Mouse (Mus musculus): ENCODE data around the gene Nfia. TPM values are rescaled to one million over a fixed set of nuclear protein-coding genes. Genes with fewer than 3 reads are reported as not detected.
A peak's percentile ranks its signal among the peaks of the same experiment; 100 is the strongest.

The Nfia gene
- polyA plus RNA-seq, 1 experiment from 2014 or later = 9.9 TPM

GRCm38 (mm10) chr4:98106445-98107092 lies 334.0 kb downstream of the Nfia start:
- H3K9me3 ChIP-seq (ENCODE audit: low read length) = no peaks in the 10 kb centered on the region
- H3K4me3 ChIP-seq (ENCODE audit: low read depth, low read length) = no peak overlapping the region
- 59% methylated on average over 14 of the region's 14 CpGs for WGBS (ENCODE audit: insufficient replicate concordance)
- H3K4me2 ChIP-seq (ENCODE audit: low read depth, low read length) = no peak overlapping the region
- DNase-seq (no peak), ATAC-seq (no peak)
- TF ChIP-seq CTCF (IDR thresholded peaks at IDR 0.05; ENCODE audit: low read depth) (no peak), EP300 (IDR thresholded peaks at IDR 0.05; ENCODE audit: low read depth) (no peak)
- H3K4me1 ChIP-seq (ENCODE audit: insufficient read depth) = peaks cover 37% of the 10 kb centered on the region
- no peak overlapping the region for H3K9ac ChIP-seq (replicated peaks)
- H3K36me3 ChIP-seq (replicated peaks; ENCODE audit: insufficient read depth, low read length) = no peaks in the 10 kb centered on the region
- H3K27ac ChIP-seq (ENCODE audit: low read depth) = no peak overlapping the region
- H3K27me3 ChIP-seq (ENCODE audit: insufficient read depth, low read length) = no peaks in the 10 kb centered on the region

DNA sequence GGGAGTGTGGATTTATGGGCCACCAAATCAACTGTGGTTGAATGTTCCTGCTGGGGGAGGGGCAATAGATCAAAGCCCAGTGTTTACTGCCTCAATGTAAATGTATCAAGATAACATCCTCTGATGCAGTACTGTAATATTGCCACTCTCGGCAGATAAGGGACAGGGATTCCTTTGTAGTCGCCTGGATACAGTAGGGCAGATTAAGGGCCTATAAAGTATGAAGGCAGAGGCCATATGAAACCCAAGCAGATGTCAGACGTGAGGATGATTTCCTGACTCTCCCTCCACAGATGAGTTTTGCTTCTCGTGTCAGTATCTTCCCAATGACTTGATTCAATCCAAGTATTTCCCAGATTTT lies 334.5 kb downstream of the Nfia start:
- no peak overlapping the region for H3K9ac ChIP-seq (replicated peaks)
- no peak for DNase-seq
- no peaks in the 10 kb centered on the region for H3K27me3 ChIP-seq (ENCODE audit: insufficient read depth, low read length)
- no peak for ATAC-seq
- 43% methylated on average over 4 of the region's 4 CpGs for WGBS (ENCODE audit: insufficient replicate concordance)
- peaks cover 36% of the 10 kb centered on the region for H3K4me1 ChIP-seq (ENCODE audit: insufficient read depth)
- TF ChIP-seq CTCF (IDR thresholded peaks at IDR 0.05; ENCODE audit: low read depth) (no peak), EP300 (IDR thresholded peaks at IDR 0.05; ENCODE audit: low read depth) (no peak)
- no peak overlapping the region for H3K4me3 ChIP-seq (ENCODE audit: low read depth, low read length)
- H3K27ac ChIP-seq (ENCODE audit: low read depth) = no peak overlapping the region
- H3K9me3 ChIP-seq (ENCODE audit: low read length) = no peaks in the 10 kb centered on the region
- H3K36me3 ChIP-seq (replicated peaks; ENCODE audit: insufficient read depth, low read length) = no peaks in the 10 kb centered on the region
- no peak overlapping the region for H3K4me2 ChIP-seq (ENCODE audit: low read depth, low read length)

DNA sequence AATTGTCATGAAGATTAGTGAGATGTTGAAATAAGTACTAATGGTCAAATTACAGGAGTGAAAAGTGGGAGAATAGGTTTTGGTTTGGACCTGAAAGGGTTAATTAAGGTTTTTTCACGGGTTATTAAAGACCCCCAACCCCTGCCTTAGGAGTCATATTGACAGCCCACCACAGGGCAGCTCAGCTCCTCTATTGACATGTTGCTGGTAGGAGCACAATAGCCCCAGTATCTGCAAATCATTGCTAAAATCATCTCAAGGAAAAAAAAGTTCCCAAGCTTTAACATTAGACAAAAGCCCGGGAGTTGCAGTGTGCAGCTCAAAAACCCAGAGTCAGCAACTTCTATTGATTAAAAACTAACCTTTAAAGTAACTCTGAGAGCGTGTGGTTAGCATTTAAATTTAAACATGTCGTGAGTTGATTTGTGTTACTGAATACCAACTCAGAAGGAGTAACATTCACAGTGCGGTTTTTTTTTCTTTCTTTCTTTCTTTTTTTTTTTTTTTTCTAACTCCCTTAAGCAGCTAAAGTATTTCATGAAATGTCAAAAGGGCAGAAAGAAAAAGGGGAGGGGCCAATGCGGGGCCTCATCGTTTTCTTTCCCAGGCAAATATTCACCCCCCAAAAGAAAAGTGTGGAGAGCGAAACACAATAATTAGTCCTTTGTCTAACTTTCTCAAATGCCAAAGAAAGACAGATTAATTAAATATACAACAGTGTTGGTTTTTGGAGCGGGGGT lies 335.6 kb downstream of the Nfia start:
- H3K27ac ChIP-seq (ENCODE audit: low read depth) = 0 out of 2 replicates have a peak overlapping the region, but pooled peaks have one; percentile 16
- no peak for DNase-seq
- no peak overlapping the region for H3K4me2 ChIP-seq (ENCODE audit: low read depth, low read length)

DNA sequence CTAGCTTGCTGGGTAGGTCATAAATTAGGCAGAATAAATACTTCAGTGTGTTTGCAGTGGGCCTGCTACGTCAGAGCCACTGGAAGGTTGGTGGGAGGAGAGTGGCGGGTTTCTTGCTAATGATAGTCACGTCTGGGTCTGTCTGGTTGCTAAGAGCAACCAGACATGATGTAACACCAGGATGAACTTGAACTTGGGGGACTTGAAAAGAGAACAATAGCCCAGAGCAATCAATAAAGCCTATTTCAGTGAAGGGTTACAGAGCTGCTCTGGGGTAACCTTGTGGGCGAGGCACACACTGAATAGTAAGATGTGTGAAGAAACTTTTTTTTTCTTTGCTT lies 336.1 kb downstream of the Nfia start:
- Histone ChIP-seq H3K9me3 (ENCODE audit: low read length) (no peaks in the 10 kb centered on the region), H3K27ac (ENCODE audit: low read depth) (0 out of 2 replicates have a peak overlapping the region, but pooled peaks have one; percentile 16), H3K9ac (replicated peaks) (no peak overlapping the region), H3K36me3 (replicated peaks; ENCODE audit: insufficient read depth, low read length) (no peaks in the 10 kb centered on the region), H3K27me3 (ENCODE audit: insufficient read depth, low read length) (no peaks in the 10 kb centered on the region), H3K4me2 (ENCODE audit: low read depth, low read length) (no peak overlapping the region), H3K4me3 (ENCODE audit: low read depth, low read length) (no peak overlapping the region), H3K4me1 (ENCODE audit: insufficient read depth) (peaks cover 30% of the 10 kb centered on the region)
- DNase-seq (no peak), ATAC-seq (peak; percentile 44)
- 44% methylated on average over 4 of the region's 4 CpGs for WGBS (ENCODE audit: insufficient replicate concordance)
- no peak for TF ChIP-seq CTCF (IDR thresholded peaks at IDR 0.05; ENCODE audit: low read depth)
- TF ChIP-seq EP300 (IDR thresholded peaks at IDR 0.05; ENCODE audit: low read depth) = no peak

More for the DNA sequence above, 335.6 kb downstream of the Nfia start:
- no peak overlapping the region for H3K4me3 ChIP-seq (ENCODE audit: low read depth, low read length)
- WGBS (ENCODE audit: insufficient replicate concordance) = 29% methylated on average over 9 of the region's 9 CpGs
- no peaks in the 10 kb centered on the region for H3K9me3 ChIP-seq (ENCODE audit: low read length)
- TF ChIP-seq EP300 (IDR thresholded peaks at IDR 0.05; ENCODE audit: low read depth) = no peak
- no peak for TF ChIP-seq CTCF (IDR thresholded peaks at IDR 0.05; ENCODE audit: low read depth)
- peaks cover 34% of the 10 kb centered on the region for H3K4me1 ChIP-seq (ENCODE audit: insufficient read depth)
- H3K36me3 ChIP-seq (replicated peaks; ENCODE audit: insufficient read depth, low read length) = no peaks in the 10 kb centered on the region
- ATAC-seq = no peak
- H3K9ac ChIP-seq (replicated peaks) = no peak overlapping the region
- H3K27me3 ChIP-seq (ENCODE audit: insufficient read depth, low read length) = no peaks in the 10 kb centered on the region

DNA sequence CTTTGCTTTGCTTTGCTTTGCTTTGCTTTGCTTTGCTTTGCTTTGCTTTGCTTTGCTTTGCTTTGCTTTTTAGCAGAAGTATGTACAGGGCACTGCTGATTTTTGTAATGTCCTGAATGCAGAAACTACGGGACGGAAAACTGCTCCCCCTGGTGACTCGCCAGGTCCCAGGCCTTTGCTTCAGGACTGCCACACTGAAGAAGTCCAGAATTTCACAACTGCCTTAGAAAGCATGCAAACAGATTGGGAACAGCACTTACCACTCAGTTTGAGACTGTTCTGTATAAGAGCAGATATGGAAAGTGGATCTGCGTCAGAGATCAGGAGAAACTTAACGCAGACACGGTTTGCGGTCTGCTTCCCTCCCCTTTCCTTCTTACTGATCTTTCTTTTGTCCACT lies 336.5 kb downstream of the Nfia start:
- Histone ChIP-seq H3K27me3 (ENCODE audit: insufficient read depth, low read length) (no peaks in the 10 kb centered on the region), H3K4me3 (ENCODE audit: low read depth, low read length) (no peak overlapping the region), H3K4me2 (ENCODE audit: low read depth, low read length) (no peak overlapping the region), H3K9me3 (ENCODE audit: low read length) (no peaks in the 10 kb centered on the region), H3K36me3 (replicated peaks; ENCODE audit: insufficient read depth, low read length) (no peaks in the 10 kb centered on the region), H3K4me1 (ENCODE audit: insufficient read depth) (peaks cover 25% of the 10 kb centered on the region), H3K9ac (replicated peaks) (no peak overlapping the region), H3K27ac (ENCODE audit: low read depth) (peak overlapping the region; percentile 18; the same call in 1 of the 2 replicates)
- DNase-seq (peak; percentile 66), ATAC-seq (peak; percentile 46; the same call in 1 of the 2 replicates)
- TF ChIP-seq CTCF (IDR thresholded peaks at IDR 0.05; ENCODE audit: low read depth) (peak; percentile 68), EP300 (IDR thresholded peaks at IDR 0.05; ENCODE audit: low read depth) (no peak)
- WGBS (ENCODE audit: insufficient replicate concordance) = 30% methylated on average over 7 of the region's 7 CpGs

- peak overlapping the region; percentile 9; the same call in 1 of the 2 replicates for H3K27ac ChIP-seq (ENCODE audit: low read depth)
- TF ChIP-seq CTCF (IDR thresholded peaks at IDR 0.05; ENCODE audit: low read depth) = no peak
- TF ChIP-seq EP300 (IDR thresholded peaks at IDR 0.05; ENCODE audit: low read depth) = no peak
- ATAC-seq (no peak), DNase-seq (no peak)
- no peak overlapping the region for H3K9ac ChIP-seq (replicated peaks)
- no peaks in the 10 kb centered on the region for H3K27me3 ChIP-seq (ENCODE audit: insufficient read depth, low read length)
- no peak overlapping the region for H3K4me2 ChIP-seq (ENCODE audit: low read depth, low read length)
- peaks cover 21% of the 10 kb centered on the region for H3K4me1 ChIP-seq (ENCODE audit: insufficient read depth)
- H3K36me3 ChIP-seq (replicated peaks; ENCODE audit: insufficient read depth, low read length) = no peaks in the 10 kb centered on the region
- H3K9me3 ChIP-seq (ENCODE audit: low read length) = no peaks in the 10 kb centered on the region
- no peak overlapping the region for H3K4me3 ChIP-seq (ENCODE audit: low read depth, low read length)
- WGBS (ENCODE audit: insufficient replicate concordance) = 79% methylated on average over 4 of the region's 4 CpGs
Measured at GRCm38 (mm10) chr4:98109911-98110310, 337.4 kb downstream of the Nfia start.
